Mouse (Mus musculus): Measurements from ENCODE around the gene Nkx6-2.

- TF ChIP-seq EP300 (IDR thresholded peaks at IDR 0.05; ENCODE audit: insufficient read depth, low read depth, low read length), result peak; percentile 28; the same call in 1 of the 2 replicates
- TF ChIP-seq CTCF (IDR thresholded peaks at IDR 0.05; ENCODE audit: low read depth, low read length), result no peak
These were observed 8.7 kb upstream of the Nkx6-2 start for GRCm38 (mm10) chr7:139591311-139591710.
